Mouse (Mus musculus) urinary bladder, postnatal 10 days (tissue): ENCODE data around the gene Grin2a.

Source experiments
- DNase-seq: peaks from one replicate; pipeline ENCODE4 v3.0.0; 2022; ENCODE audit warnings: low spot score

The Grin2a gene

GRCm38 (mm10) chr16:9964469-9964868 lies 30.9 kb downstream of the Grin2a start:
- no peak for DNase-seq

GRCm38 (mm10) chr16:9962482-9962881 lies 32.9 kb downstream of the Grin2a start:
- no peak for DNase-seq

- no peak for DNase-seq
Observed at GRCm38 (mm10) chr16:9959340-9959739, 36.0 kb downstream of the Grin2a start.

- no peak for DNase-seq
Observed at GRCm38 (mm10) chr16:9954266-9954665, 41.1 kb downstream of the Grin2a start.

- DNase-seq, result no peak
Observed at GRCm38 (mm10) chr16:9953396-9953831, 41.9 kb downstream of the Grin2a start.

GRCm38 (mm10) chr16:9949250-9949649 lies 46.1 kb downstream of the Grin2a start:
- no peak for DNase-seq

- no peak for DNase-seq
Observed at GRCm38 (mm10) chr16:9947430-9947829, 47.9 kb downstream of the Grin2a start.

GRCm38 (mm10) chr16:9944836-9945235 lies 50.5 kb downstream of the Grin2a start:
- no peak for DNase-seq

GRCm38 (mm10) chr16:9941306-9941930 lies 53.9 kb downstream of the Grin2a start:
- no peak for DNase-seq

GRCm38 (mm10) chr16:9940716-9941115 lies 54.6 kb downstream of the Grin2a start:
- no peak for DNase-seq

GRCm38 (mm10) chr16:9910672-9911071 lies 84.7 kb downstream of the Grin2a start:
- DNase-seq, result no peak

- no peak for DNase-seq
Observed at GRCm38 (mm10) chr16:9909225-9909624, 86.1 kb downstream of the Grin2a start.

- no peak for DNase-seq
Observed at GRCm38 (mm10) chr16:9904443-9904842, 90.9 kb downstream of the Grin2a start.

GRCm38 (mm10) chr16:9902680-9903463 lies 92.5 kb downstream of the Grin2a start:
- DNase-seq, result no peak

- DNase-seq, result no peak
Observed at GRCm38 (mm10) chr16:9901433-9901832, 93.9 kb downstream of the Grin2a start.

- DNase-seq, result no peak
Observed at GRCm38 (mm10) chr16:9900996-9901395, 94.4 kb downstream of the Grin2a start.

GRCm38 (mm10) chr16:9900196-9900595 lies 95.2 kb downstream of the Grin2a start:
- DNase-seq, result no peak

- DNase-seq, result no peak
Observed at GRCm38 (mm10) chr16:9899176-9899575, 96.2 kb downstream of the Grin2a start.

GRCm38 (mm10) chr16:9895581-9895980 lies 99.8 kb downstream of the Grin2a start:
- DNase-seq, result no peak

GRCm38 (mm10) chr16:9886155-9886554 lies 109.2 kb downstream of the Grin2a start:
- no peak for DNase-seq

- no peak for DNase-seq
Observed at GRCm38 (mm10) chr16:9884141-9884540, 111.2 kb downstream of the Grin2a start.

- no peak for DNase-seq
Observed at GRCm38 (mm10) chr16:9882420-9882819, 112.9 kb downstream of the Grin2a start.

GRCm38 (mm10) chr16:9873001-9873400 lies 122.4 kb downstream of the Grin2a start:
- no peak for DNase-seq

- no peak for DNase-seq
Observed at GRCm38 (mm10) chr16:9865710-9866109, 129.7 kb downstream of the Grin2a start.
